Mouse (Mus musculus) heart, embryonic 16.5 days (tissue): ENCODE data around the gene Miip. TPM values are rescaled to one million over a fixed set of nuclear protein-coding genes. Genes with fewer than 3 reads are reported as not detected.
"Not testable (repeated sequence)": the region's sequence is repeated elsewhere in the genome, so short reads cannot be mapped to it uniquely, and the experiment has no call there.

Experiments used
- ATAC-seq: fragments of 200-750 bp; cut with Nextera tagmentation; replicated peaks from 2 replicates; pipeline ENCODE4 v1.8.0; 2017; ENCODE audit warnings: moderate number of reproducible peaks; ENCODE audit not compliant: insufficient read depth, low FRiP score; ENCODE audit errors: extremely low read depth
- H3K27ac ChIP-seq: fragments of 300-500 bp; sonication (generic); 2 replicates; pipeline ENCODE4 v1.5.1; 2014; ENCODE audit warnings: mild to moderate bottlenecking, low read length, control low read depth, moderate library complexity
- H3K27me3 ChIP-seq: fragments of 300-500 bp; sonication (generic); 2 replicates; pipeline ENCODE4 v1.6.1; 2014; ENCODE audit warnings: low read length, mixed read lengths; ENCODE audit not compliant: control insufficient read depth, insufficient read depth
- H3K36me3 ChIP-seq: fragments of 300-500 bp; sonication (generic); 2 replicates; pipeline ENCODE4 v1.6.1; 2014; ENCODE audit not compliant: control insufficient read depth, insufficient read depth
- H3K4me1 ChIP-seq: fragments of 300-500 bp; sonication (generic); 2 replicates; pipeline ENCODE4 v1.6.1; 2014; ENCODE audit warnings: low read length, mixed read lengths; ENCODE audit not compliant: control insufficient read depth, insufficient read depth
- H3K4me2 ChIP-seq: fragments of 300-500 bp; sonication (generic); 2 replicates; pipeline ENCODE4 v1.6.1; 2014; ENCODE audit warnings: low read depth, mild to moderate bottlenecking, control low read depth, low read length
- H3K4me3 ChIP-seq: fragments of 300-500 bp; sonication (generic); 2 replicates; pipeline ENCODE4 v1.5.1; 2014; ENCODE audit warnings: mild to moderate bottlenecking, control low read depth, low read length
- H3K9ac ChIP-seq: fragments of 300-500 bp; sonication (generic); 2 replicates; pipeline ENCODE4 v1.6.1; 2014; ENCODE audit warnings: low read length, control low read depth
- H3K9me3 ChIP-seq: fragments of 300-500 bp; sonication (generic); replicated peaks from 2 replicates; pipeline ENCODE4 v1.6.1; 2016; ENCODE audit warnings: low read length; ENCODE audit not compliant: control insufficient read depth
- WGBS: fragments of 180-500 bp; shearing (Covaris S2); extraction: QIAGEN DNeasy Blood & Tissue Kit; methylation state at CpG from one replicate; pipeline ENCODE4 v1.1.7; 2014; 5-methylcytosine and 5-hydroxymethylcytosine counted together
- polyA plus RNA-seq: library from polyadenylated mRNA; unstranded; fragments of >200 nt; fragmentation: Nextera tagmentation; extraction: Ambion mirVana; gene quantifications from 2 replicates; pipeline ENCODE4 v1.2.1, GENCODE M21; 2015

Miip gene
- polyA plus RNA-seq, 1 experiment from 2014 or later = 33.9 TPM

DNA sequence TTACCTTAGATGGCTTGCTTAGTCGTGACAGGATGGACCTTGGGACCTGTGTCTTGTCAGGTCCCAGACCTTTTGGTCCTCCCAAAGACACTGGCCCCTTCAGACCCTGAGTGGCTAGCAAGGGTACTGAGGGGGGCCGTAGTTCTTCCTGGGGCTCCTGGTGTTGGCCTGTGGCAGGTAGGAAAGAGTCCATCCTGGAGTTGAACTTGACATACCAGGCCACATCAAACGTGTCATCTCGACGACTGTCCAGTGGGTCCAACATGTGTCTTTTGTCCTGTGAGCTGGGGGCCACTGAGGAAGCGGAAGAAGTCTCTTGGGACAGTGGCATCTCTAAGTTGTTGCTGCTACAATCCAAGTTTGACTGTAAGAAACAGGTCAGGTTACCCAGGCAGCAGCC is 3.0 kb downstream of the Miip start:
- peaks cover 19% of the 10 kb centered on the region for H3K4me1 ChIP-seq
- no peak overlapping the region for H3K9ac ChIP-seq
- H3K9me3 ChIP-seq = no peaks in the 10 kb centered on the region
- H3K27ac ChIP-seq = no peak overlapping the region
- no peak overlapping the region for H3K4me2 ChIP-seq
- H3K4me3 ChIP-seq = no peak overlapping the region
- ATAC-seq = no peak
- 93% methylated on average over 6 of the region's 6 CpGs for WGBS
- peaks cover 32% of the 10 kb centered on the region for H3K36me3 ChIP-seq
- H3K27me3 ChIP-seq = no peaks in the 10 kb centered on the region

DNA sequence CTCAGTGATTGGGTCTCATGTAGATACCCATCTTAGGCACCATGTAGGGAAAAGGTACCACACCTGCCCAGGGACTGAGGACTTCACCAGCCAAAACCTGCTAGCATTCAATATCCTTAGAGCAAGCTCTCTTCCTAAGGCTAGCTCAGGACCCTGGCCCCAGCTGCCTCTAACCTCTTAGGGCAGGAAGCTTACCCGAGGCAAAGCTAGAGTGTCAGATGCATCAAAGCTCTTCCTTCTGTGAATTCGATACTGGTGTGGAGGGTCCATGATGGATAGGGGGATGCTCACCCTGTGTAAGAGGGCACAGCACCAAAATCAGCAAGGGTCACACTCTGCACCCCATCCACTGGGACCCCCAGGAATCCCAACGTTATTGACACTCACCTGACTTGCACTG is 6.6 kb downstream of the Miip start:
- H3K9ac ChIP-seq = no peak overlapping the region
- no peaks in the 10 kb centered on the region for H3K9me3 ChIP-seq
- no peak overlapping the region for H3K4me2 ChIP-seq
- H3K4me1 ChIP-seq = no peaks in the 10 kb centered on the region; the same call in 1 of the 2 replicates
- 87% methylated on average over 3 of the region's 3 CpGs for WGBS
- ATAC-seq = no peak
- no peak overlapping the region for H3K27ac ChIP-seq
- peaks cover 39% of the 10 kb centered on the region for H3K36me3 ChIP-seq
- H3K27me3 ChIP-seq = no peaks in the 10 kb centered on the region
- no peak overlapping the region for H3K4me3 ChIP-seq

DNA sequence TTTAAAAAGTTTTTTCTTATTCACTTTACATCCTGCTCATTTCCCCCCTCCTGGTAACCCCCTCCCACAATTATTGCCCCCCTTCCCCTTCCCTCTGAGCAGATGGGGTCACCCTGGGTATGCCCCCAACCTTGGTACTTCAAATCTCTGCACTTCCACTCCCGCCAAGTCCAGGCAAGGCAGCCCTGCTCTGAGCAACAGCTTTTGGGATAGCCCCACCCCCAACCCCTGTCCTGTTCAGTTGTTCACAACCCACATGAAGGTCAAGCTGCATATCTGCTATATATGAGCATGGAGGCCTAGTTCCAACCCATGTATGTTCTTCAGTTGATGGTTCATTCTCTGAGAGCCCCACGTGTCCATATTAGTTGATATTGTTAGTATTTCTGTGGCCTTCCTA is 17.8 kb downstream of the Miip start:
- Histone ChIP-seq H3K36me3 (no peaks in the 10 kb centered on the region), H3K4me3 (no peak overlapping the region), H3K9ac (no peak overlapping the region), H3K27ac (no peak overlapping the region), H3K4me1 (peaks cover 13% of the 10 kb centered on the region), H3K4me2 (no peak overlapping the region), H3K9me3 (no peaks in the 10 kb centered on the region), H3K27me3 (no peaks in the 10 kb centered on the region)
- WGBS = 78% methylated on average over 2 of the region's 2 CpGs
- no peak for ATAC-seq

DNA sequence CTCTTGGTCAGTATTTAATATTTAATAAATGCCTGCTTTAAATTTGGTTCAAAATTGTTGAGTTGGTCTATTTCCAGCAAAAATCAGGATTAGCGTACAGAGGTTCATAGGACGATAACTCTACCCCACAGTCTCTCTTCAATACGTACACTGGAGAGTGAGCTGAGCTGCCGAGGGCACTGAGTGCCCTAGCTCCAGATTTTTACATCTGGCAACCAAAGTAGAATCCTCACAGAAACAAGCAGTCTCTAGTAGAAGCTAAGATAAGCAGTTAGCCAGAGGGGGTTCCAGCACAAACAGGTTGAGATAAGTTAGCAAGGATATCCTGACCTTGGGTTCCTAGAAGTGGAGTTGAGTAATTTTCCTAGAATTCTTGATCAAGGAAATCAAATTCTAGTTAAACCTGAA is 20.0 kb downstream of the Miip start:
- Histone ChIP-seq H3K4me2 (peak overlapping the region; percentile 81), H3K4me3 (peak overlapping the region; percentile 69), H3K9ac (peak overlapping the region; percentile 85), H3K27ac (peak overlapping the region; percentile 55), H3K4me1 (peaks cover 13% of the 10 kb centered on the region), H3K36me3 (peaks cover 3% of the 10 kb centered on the region), H3K27me3 (no peaks in the 10 kb centered on the region), H3K9me3 (no peaks in the 10 kb centered on the region)
- WGBS = 3% methylated on average over 4 of the region's 4 CpGs
- peak; percentile 52 for ATAC-seq

DNA sequence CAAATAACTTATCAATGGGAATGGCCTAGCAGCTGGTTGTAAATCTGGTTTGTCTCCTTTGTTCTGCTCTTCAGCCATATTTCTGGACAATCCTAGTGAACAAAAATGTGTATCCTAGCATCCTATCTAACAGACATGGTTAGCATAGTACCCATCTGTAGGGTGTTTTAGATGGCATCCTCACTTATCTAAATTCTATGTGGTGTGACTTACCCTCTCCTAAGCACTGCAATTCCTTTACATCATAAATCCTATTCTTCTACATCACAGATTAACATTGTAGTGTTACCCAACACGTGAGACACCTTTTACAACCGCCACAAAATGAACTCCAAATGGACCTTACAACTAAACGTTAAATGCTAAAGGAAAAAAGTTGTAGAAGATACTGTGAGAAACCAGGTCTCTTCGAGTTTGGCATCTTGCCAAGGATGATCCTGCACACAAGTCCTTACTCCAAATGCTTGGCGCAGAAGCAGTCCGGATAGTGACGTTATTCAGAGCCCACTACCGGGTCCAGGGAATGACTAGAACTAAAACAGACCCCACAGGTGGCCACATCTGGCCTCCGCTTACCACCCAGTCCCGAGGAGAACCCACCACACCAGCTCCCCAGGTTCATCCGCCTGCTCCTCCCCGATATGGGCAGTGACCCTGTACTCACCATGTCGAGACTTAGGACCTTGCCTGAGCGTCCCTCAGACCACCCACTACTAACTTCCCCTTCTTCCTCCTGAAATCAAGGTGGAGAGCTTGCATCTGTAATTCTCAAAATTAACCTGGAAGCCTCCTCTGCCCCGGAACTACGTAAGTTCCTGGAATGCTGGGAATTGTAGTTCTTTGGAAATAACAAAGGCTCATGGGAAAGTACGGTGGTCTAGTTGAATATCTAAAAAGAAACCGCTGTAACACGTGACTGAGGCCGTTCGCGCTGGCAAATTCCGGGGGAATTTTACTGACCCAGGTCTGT is 20.7 kb downstream of the Miip start, which contains the start of gene Zfp933:
Gene Zfp933 (minus strand): TSS at position 753 of the 970 bp plus-strand sequence.
- peak; percentile 92 for ATAC-seq
- H3K4me2 ChIP-seq = peak within 1 kb of the TSS; percentile 81
- peak within 1 kb of the TSS; percentile 85 for H3K9ac ChIP-seq
- H3K4me1 ChIP-seq = peaks cover 13% of the 10 kb centered on the region
- H3K27me3 ChIP-seq = no peaks in the 10 kb centered on the region
- 2% methylated on average over 23 of the region's 23 CpGs for WGBS
- H3K27ac ChIP-seq = peak within 1 kb of the TSS; percentile 55
- peak within 1 kb of the TSS; percentile 69 for H3K4me3 ChIP-seq
- H3K36me3 ChIP-seq = peaks cover 10% of the 10 kb centered on the region
- H3K9me3 ChIP-seq = no peaks in the 10 kb centered on the region

DNA sequence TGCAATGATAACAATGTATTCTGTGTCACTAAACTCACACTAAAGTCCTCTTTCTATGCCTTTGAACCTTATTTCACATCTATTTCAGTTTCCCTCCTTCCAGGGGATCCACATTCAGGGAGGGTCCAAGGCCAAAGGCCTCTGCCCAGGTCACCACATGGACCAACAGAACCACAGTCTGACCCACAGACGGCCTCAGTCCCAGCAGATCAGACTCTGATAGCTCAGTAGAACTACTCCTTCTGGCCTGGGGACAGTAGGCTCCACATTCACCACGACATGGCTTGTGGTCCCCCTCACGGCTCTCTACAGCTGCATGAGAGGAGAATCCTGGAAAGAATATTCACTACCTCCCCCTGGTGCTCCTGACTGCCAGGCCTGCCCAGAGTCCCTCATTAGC is 25.7 kb downstream of the Miip start:
- 88% methylated on average over 3 of the region's 3 CpGs for WGBS
- peaks cover 6% of the 10 kb centered on the region for H3K4me1 ChIP-seq
- peaks cover 7% of the 10 kb centered on the region; the same call in 1 of the 2 replicates for H3K9me3 ChIP-seq
- H3K27me3 ChIP-seq = no peaks in the 10 kb centered on the region
- H3K9ac ChIP-seq = no peak overlapping the region
- H3K4me2 ChIP-seq = no peak overlapping the region
- H3K27ac ChIP-seq = no peak overlapping the region
- no peak for ATAC-seq
- peaks cover 24% of the 10 kb centered on the region for H3K36me3 ChIP-seq
- no peak overlapping the region for H3K4me3 ChIP-seq

DNA sequence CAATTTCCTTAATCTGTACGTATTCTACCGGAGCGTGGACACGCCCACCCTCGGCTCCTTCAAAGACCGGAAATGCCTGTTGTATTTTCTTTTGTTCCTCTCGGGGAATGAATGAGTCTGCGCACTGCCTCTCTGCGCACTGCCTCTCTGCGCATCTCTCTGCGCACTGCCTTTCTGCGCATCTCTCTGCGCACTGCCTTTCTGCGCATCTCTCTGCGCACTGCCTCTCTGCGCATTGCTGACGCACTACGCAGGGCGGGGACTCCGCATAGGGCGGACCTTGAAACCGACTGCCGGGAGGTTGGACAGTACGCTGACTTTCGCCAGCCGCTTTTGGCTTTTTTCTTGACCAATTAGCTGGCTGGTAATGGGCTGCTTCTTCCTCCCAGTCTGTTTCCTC is 29.3 kb downstream of the Miip start:
- H3K36me3 ChIP-seq = peaks cover 21% of the 10 kb centered on the region
- not testable (repeated sequence) for H3K4me1 ChIP-seq, H3K4me3 ChIP-seq, H3K4me2 ChIP-seq, H3K27ac ChIP-seq, ATAC-seq, H3K27me3 ChIP-seq, H3K9me3 ChIP-seq, H3K9ac ChIP-seq
- WGBS = over 99% methylated on average over 15 of the region's 26 CpGs

DNA sequence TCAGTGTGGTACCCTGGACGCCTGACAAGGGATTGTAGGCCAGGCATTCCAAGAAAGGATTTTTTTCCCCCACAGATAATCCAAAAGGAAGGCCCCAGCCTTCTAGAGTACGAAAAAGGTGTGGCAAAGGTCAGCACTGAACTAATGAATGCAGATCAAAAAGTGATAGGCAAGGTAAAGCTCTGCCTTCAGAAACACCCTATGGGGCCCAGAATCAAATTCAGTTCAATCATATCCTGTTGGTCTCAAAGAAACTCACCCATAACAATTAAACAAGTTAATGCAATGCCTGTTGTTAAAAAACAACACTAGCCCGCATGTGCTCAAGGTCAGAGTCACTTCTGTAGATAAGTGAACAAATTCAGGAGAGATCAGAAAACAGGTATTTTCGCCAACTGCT is 44.2 kb downstream of the Miip start:
- Histone ChIP-seq H3K4me1 (no peaks in the 10 kb centered on the region), H3K27ac (no peak overlapping the region), H3K4me3 (no peak overlapping the region), H3K36me3 (peaks cover 48% of the 10 kb centered on the region), H3K4me2 (no peak overlapping the region), H3K27me3 (no peaks in the 10 kb centered on the region), H3K9me3 (peaks cover 50% of the 10 kb centered on the region), H3K9ac (no peak overlapping the region)
- 93% methylated on average over 4 of the region's 4 CpGs for WGBS
- no peak for ATAC-seq

DNA sequence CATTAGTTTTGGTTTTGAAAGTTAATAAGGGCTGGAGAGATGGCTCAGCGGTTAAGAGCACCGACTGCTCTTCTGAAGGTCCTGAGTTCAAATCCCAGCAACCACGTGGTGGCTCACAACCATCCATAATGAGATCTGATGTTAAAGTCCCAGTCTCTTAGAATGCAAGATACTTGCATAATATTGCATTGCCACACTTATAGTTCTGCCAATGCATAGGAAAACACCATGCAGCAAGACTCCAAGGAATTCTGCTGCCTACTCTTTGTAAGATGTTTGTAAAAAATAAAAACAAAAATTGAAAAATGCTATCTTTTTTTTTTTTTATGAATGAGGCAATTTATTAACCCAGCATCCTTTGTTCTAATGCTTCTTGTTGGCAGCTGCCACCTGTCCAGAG is 47.2 kb downstream of the Miip start:
- not testable (repeated sequence) for H3K27ac ChIP-seq, H3K9ac ChIP-seq, H3K27me3 ChIP-seq, H3K4me3 ChIP-seq, H3K4me1 ChIP-seq, ATAC-seq, H3K4me2 ChIP-seq
- Histone ChIP-seq H3K36me3 (peaks cover 26% of the 10 kb centered on the region), H3K9me3 (peaks cover 45% of the 10 kb centered on the region)
- WGBS = 87% methylated on average over 3 of the region's 3 CpGs
